Mouse (Mus musculus): ENCODE results near the gene Pheta2. TPM values are rescaled to one million over a fixed set of nuclear protein-coding genes. Genes with fewer than 3 reads are reported as not detected.

Pheta2 gene
- polyA plus RNA-seq (2011; ENCODE audit: insufficient read depth, insufficient read length, low replicate concordance, missing spikeins), result 22.5 and 34.5 TPM in 2 replicates

DNA sequence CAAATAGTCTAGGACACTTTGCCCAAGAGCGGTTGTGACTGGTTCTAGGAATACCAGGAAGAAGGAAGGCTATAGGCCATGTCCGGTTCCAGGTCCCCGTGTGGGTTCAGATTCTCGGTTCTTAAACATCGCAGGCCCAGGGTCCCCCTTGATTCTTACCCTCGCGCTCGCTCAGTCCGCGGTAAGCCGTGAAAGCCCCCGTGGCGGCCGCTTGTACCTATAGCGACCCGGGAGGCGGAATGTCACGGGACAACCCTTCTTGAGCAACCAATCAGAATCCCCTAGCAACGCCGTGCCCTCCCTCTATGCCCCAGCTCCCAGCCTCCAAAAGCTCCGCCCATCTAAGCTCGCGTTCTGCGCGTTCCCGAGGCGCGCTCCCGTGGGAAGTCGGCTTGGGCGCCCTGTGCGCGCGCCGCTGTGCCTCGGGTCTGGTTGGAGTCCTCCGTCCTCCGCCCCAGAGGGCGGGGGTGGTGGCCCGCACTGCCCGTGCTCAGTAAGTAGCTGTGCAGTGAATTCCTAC lies at the start of gene Pheta2, which contains the start of the genes Naga and Smdt1:
TSS of gene Pheta2 (plus strand) at position 350 of the 520 bp plus-strand sequence.
TSS of gene Naga (minus strand) at position 333 of the 520 bp plus-strand sequence.
TSS of gene Smdt1 (plus strand) at position 367 of the 520 bp plus-strand sequence.
- TF ChIP-seq POLR2A (IDR thresholded peaks at IDR 0.05; ENCODE audit: borderline replicate concordance, control insufficient read depth, low read depth, low read length) (peak; percentile 55; the same call in 1 of the 2 replicates), CTCF (IDR thresholded peaks at IDR 0.05; ENCODE audit: control insufficient read depth, insufficient read depth, low read length) (no peak)
- peaks cover 5% of the 10 kb centered on the region; the same call in 1 of the 2 replicates for H3K4me1 ChIP-seq (ENCODE audit: control insufficient read depth, insufficient read depth, low read length)
- under 1% methylated on average over 41 of the region's 41 CpGs for WGBS
- peak within 1 kb of the TSS; percentile 71 for H3K4me3 ChIP-seq (replicated peaks; ENCODE audit: control insufficient read depth, low read depth, low read length)
- H3K27ac ChIP-seq (ENCODE audit: control insufficient read depth, insufficient read depth, low read depth, low read length, poor library complexity), result peak within 1 kb of the TSS; percentile 73

- WGBS, result 48% methylated on average over 7 of the region's 7 CpGs
- H3K4me3 ChIP-seq (replicated peaks; ENCODE audit: control insufficient read depth, low read depth, low read length), result no peak overlapping the region
- no peaks in the 10 kb centered on the region for H3K4me1 ChIP-seq (ENCODE audit: control insufficient read depth, insufficient read depth, low read length)
- TF ChIP-seq CTCF (IDR thresholded peaks at IDR 0.05; ENCODE audit: control insufficient read depth, insufficient read depth, low read length) (no peak), POLR2A (IDR thresholded peaks at IDR 0.05; ENCODE audit: borderline replicate concordance, control insufficient read depth, low read depth, low read length) (no peak)
- H3K27ac ChIP-seq (ENCODE audit: control insufficient read depth, insufficient read depth, low read depth, low read length, poor library complexity), result no peak overlapping the region
Observed at GRCm38 (mm10) chr15:82290252-82290651, 48.5 kb upstream of the Pheta2 start.

GRCm38 (mm10) chr15:82292851-82293250 lies 45.9 kb upstream of the Pheta2 start:
- H3K4me1 ChIP-seq (ENCODE audit: control insufficient read depth, insufficient read depth, low read length), result no peaks in the 10 kb centered on the region
- WGBS, result 37% methylated on average over 5 of the region's 5 CpGs
- H3K27ac ChIP-seq (ENCODE audit: control insufficient read depth, insufficient read depth, low read depth, low read length, poor library complexity), result no peak overlapping the region
- no peak for TF ChIP-seq CTCF (IDR thresholded peaks at IDR 0.05; ENCODE audit: control insufficient read depth, insufficient read depth, low read length)
- TF ChIP-seq POLR2A (IDR thresholded peaks at IDR 0.05; ENCODE audit: borderline replicate concordance, control insufficient read depth, low read depth, low read length), result no peak
- H3K4me3 ChIP-seq (replicated peaks; ENCODE audit: control insufficient read depth, low read depth, low read length), result no peak overlapping the region

DNA sequence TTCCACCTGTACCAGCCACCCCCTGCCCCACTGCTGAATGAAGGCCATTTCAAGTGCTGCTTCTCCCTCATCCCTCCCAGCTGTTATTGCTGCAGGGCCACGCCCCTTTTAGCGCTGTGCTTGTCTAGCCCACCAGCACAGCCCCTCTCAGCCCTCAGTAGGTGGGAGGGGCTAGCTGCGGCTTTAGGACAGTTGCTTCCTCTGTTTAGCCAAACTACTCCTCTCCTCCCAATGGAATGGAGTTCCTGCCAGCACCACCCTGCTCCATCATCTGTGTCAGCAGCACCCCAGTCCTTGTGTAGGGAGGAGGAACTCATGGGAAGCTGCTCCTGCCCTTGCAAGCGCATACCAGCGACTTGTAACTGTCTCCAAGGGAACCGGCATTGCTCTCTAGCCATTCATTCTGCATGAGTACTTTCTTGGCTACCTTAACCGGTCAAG lies 45.5 kb upstream of the Pheta2 start:
- WGBS, result 26% methylated on average over 7 of the region's 7 CpGs
- Histone ChIP-seq H3K4me3 (replicated peaks; ENCODE audit: control insufficient read depth, low read depth, low read length) (no peak overlapping the region), H3K4me1 (ENCODE audit: control insufficient read depth, insufficient read depth, low read length) (no peaks in the 10 kb centered on the region), H3K27ac (ENCODE audit: control insufficient read depth, insufficient read depth, low read depth, low read length, poor library complexity) (no peak overlapping the region)
- TF ChIP-seq POLR2A (IDR thresholded peaks at IDR 0.05; ENCODE audit: borderline replicate concordance, control insufficient read depth, low read depth, low read length) (no peak), CTCF (IDR thresholded peaks at IDR 0.05; ENCODE audit: control insufficient read depth, insufficient read depth, low read length) (no peak)

- Histone ChIP-seq H3K4me3 (replicated peaks; ENCODE audit: control insufficient read depth, low read depth, low read length) (no peak overlapping the region), H3K27ac (ENCODE audit: control insufficient read depth, insufficient read depth, low read depth, low read length, poor library complexity) (no peak overlapping the region), H3K4me1 (ENCODE audit: control insufficient read depth, insufficient read depth, low read length) (no peaks in the 10 kb centered on the region)
- 44% methylated on average over 8 of the region's 8 CpGs for WGBS
- TF ChIP-seq POLR2A (IDR thresholded peaks at IDR 0.05; ENCODE audit: borderline replicate concordance, control insufficient read depth, low read depth, low read length) (no peak), CTCF (IDR thresholded peaks at IDR 0.05; ENCODE audit: control insufficient read depth, insufficient read depth, low read length) (peak; percentile 8; the same call in 1 of the 2 replicates)
Observed at GRCm38 (mm10) chr15:82294059-82294458, 44.7 kb upstream of the Pheta2 start.

GRCm38 (mm10) chr15:82298764-82299561 lies 39.8 kb upstream of the Pheta2 start, which contains the start of gene Wbp2nl:
TSS of gene Wbp2nl (plus strand) at chr15:82298954.
- WGBS, result 69% methylated on average over 39 of the region's 39 CpGs
- Histone ChIP-seq H3K27ac (ENCODE audit: control insufficient read depth, insufficient read depth, low read depth, low read length, poor library complexity) (no peak within 1 kb of the TSS), H3K4me1 (ENCODE audit: control insufficient read depth, insufficient read depth, low read length) (no peaks in the 10 kb centered on the region), H3K4me3 (replicated peaks; ENCODE audit: control insufficient read depth, low read depth, low read length) (no peak within 1 kb of the TSS)
- TF ChIP-seq POLR2A (IDR thresholded peaks at IDR 0.05; ENCODE audit: borderline replicate concordance, control insufficient read depth, low read depth, low read length) (no peak), CTCF (IDR thresholded peaks at IDR 0.05; ENCODE audit: control insufficient read depth, insufficient read depth, low read length) (no peak)

DNA sequence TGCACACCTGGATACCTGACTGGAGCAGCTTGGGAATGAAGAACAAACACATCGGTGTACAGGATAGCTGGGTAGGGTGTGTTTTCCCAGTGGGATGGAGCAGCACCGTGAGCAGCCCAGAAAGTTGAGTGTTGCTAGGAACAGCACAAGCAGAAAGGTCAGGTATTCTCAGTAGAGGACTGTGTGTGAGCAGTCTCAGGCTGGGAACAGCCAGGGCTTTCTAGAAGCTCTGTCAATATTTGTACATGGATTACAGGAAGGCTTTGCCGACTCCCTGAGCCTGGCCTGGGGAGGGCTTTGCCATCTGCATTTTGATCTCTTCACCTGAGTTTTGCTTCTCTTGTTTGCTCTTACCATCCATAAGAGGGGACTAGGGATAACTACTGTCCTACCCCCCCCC lies 31.6 kb upstream of the Pheta2 start:
- WGBS, result 89% methylated on average over 3 of the region's 3 CpGs
- H3K27ac ChIP-seq (ENCODE audit: control insufficient read depth, insufficient read depth, low read depth, low read length, poor library complexity), result no peak overlapping the region
- no peaks in the 10 kb centered on the region; the same call in 1 of the 2 replicates for H3K4me1 ChIP-seq (ENCODE audit: control insufficient read depth, insufficient read depth, low read length)
- H3K4me3 ChIP-seq (replicated peaks; ENCODE audit: control insufficient read depth, low read depth, low read length), result no peak overlapping the region
- TF ChIP-seq POLR2A (IDR thresholded peaks at IDR 0.05; ENCODE audit: borderline replicate concordance, control insufficient read depth, low read depth, low read length) (no peak), CTCF (IDR thresholded peaks at IDR 0.05; ENCODE audit: control insufficient read depth, insufficient read depth, low read length) (no peak)

DNA sequence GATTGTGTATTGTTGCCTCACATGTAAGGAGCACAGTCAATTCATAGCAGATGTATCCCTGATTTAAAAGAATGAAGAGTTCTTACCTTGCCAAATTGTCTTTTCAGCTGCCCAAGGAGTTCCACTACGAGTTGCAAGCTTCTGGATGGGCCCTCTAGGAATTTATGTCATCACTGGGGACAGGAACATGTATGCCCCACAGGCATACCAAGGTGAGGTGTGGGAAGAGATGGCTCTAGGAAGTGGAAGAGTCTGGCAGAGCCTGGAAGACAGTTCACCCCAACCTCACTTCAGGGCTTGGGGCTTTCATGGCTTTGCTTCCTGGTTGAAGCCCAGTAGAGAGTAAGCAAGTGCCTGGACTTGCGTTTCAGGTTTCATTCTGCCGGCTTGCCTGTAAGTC lies 30.3 kb upstream of the Pheta2 start:
- WGBS, result 88% methylated on average over 3 of the region's 3 CpGs
- no peak overlapping the region for H3K27ac ChIP-seq (ENCODE audit: control insufficient read depth, insufficient read depth, low read depth, low read length, poor library complexity)
- no peaks in the 10 kb centered on the region; the same call in 1 of the 2 replicates for H3K4me1 ChIP-seq (ENCODE audit: control insufficient read depth, insufficient read depth, low read length)
- H3K4me3 ChIP-seq (replicated peaks; ENCODE audit: control insufficient read depth, low read depth, low read length), result no peak overlapping the region
- no peak for TF ChIP-seq CTCF (IDR thresholded peaks at IDR 0.05; ENCODE audit: control insufficient read depth, insufficient read depth, low read length)
- no peak for TF ChIP-seq POLR2A (IDR thresholded peaks at IDR 0.05; ENCODE audit: borderline replicate concordance, control insufficient read depth, low read depth, low read length)

Measured in bone marrow, adult 2 months (tissue).